Mouse (Mus musculus): ENCODE results near the gene Trem1. TPM values are rescaled to one million over a fixed set of nuclear protein-coding genes. Genes with fewer than 3 reads are reported as not detected.
A peak's percentile ranks its signal among the peaks of the same experiment; 100 is the strongest.

The Trem1 gene
- polyA plus RNA-seq, 1 experiment from 2014 or later, result 0.23 TPM

GRCm38 (mm10) chr17:48249039-48249438 is 16.5 kb downstream of the Trem1 start:
- Histone ChIP-seq H3K27me3 (replicated peaks; ENCODE audit: control insufficient read depth, insufficient read depth, low read length) (no peaks in the 10 kb centered on the region), H3K9me3 (ENCODE audit: control insufficient read depth) (no peaks in the 10 kb centered on the region)
- no peak for ATAC-seq

GRCm38 (mm10) chr17:48249501-48249900 is 16.9 kb downstream of the Trem1 start:
- H3K4me1 ChIP-seq (replicated peaks; ENCODE audit: control insufficient read depth, insufficient read depth, low read length), result no peaks in the 10 kb centered on the region
- H3K27ac ChIP-seq (ENCODE audit: low read depth, low read length), result no peak overlapping the region
- no peak overlapping the region for H3K9ac ChIP-seq (ENCODE audit: low read depth, low read length)
- no peaks in the 10 kb centered on the region for H3K27me3 ChIP-seq (replicated peaks; ENCODE audit: control insufficient read depth, insufficient read depth, low read length)
- no peaks in the 10 kb centered on the region for H3K9me3 ChIP-seq (ENCODE audit: control insufficient read depth)
- no peaks in the 10 kb centered on the region for H3K36me3 ChIP-seq (ENCODE audit: control insufficient read depth, insufficient read depth)
- no peak overlapping the region for H3K4me2 ChIP-seq (replicated peaks; ENCODE audit: low read depth)
- 72% methylated on average over 11 of the region's 11 CpGs for WGBS
- no peak for ATAC-seq
- no peak overlapping the region for H3K4me3 ChIP-seq (ENCODE audit: low read depth, low read length)
- TF ChIP-seq CTCF (IDR thresholded peaks at IDR 0.05; ENCODE audit: low read depth), result no peak

More at GRCm38 (mm10) chr17:48249039-48249438, 16.5 kb downstream of the Trem1 start:
- Histone ChIP-seq H3K4me2 (replicated peaks; ENCODE audit: low read depth) (no peak overlapping the region), H3K4me3 (ENCODE audit: low read depth, low read length) (no peak overlapping the region), H3K4me1 (replicated peaks; ENCODE audit: control insufficient read depth, insufficient read depth, low read length) (no peaks in the 10 kb centered on the region), H3K9ac (ENCODE audit: low read depth, low read length) (no peak overlapping the region), H3K27ac (ENCODE audit: low read depth, low read length) (no peak overlapping the region), H3K36me3 (ENCODE audit: control insufficient read depth, insufficient read depth) (no peaks in the 10 kb centered on the region)
- no peak for TF ChIP-seq CTCF (IDR thresholded peaks at IDR 0.05; ENCODE audit: low read depth)

- Histone ChIP-seq H3K4me3 (ENCODE audit: low read depth, low read length) (no peak overlapping the region), H3K36me3 (ENCODE audit: control insufficient read depth, insufficient read depth) (no peaks in the 10 kb centered on the region), H3K27ac (ENCODE audit: low read depth, low read length) (no peak overlapping the region), H3K9me3 (ENCODE audit: control insufficient read depth) (no peaks in the 10 kb centered on the region), H3K9ac (ENCODE audit: low read depth, low read length) (no peak overlapping the region), H3K4me2 (replicated peaks; ENCODE audit: low read depth) (no peak overlapping the region), H3K4me1 (replicated peaks; ENCODE audit: control insufficient read depth, insufficient read depth, low read length) (no peaks in the 10 kb centered on the region), H3K27me3 (replicated peaks; ENCODE audit: control insufficient read depth, insufficient read depth, low read length) (no peaks in the 10 kb centered on the region)
- TF ChIP-seq CTCF (IDR thresholded peaks at IDR 0.05; ENCODE audit: low read depth), result no peak
- ATAC-seq, result no peak
- WGBS, result 88% methylated on average over 7 of the region's 7 CpGs
These were observed 18.1 kb downstream of the Trem1 start for GRCm38 (mm10) chr17:48250631-48251030.

GRCm38 (mm10) chr17:48256575-48256974 is 24.0 kb downstream of the Trem1 start:
- H3K9ac ChIP-seq (ENCODE audit: low read depth, low read length), result no peak overlapping the region
- no peak for TF ChIP-seq CTCF (IDR thresholded peaks at IDR 0.05; ENCODE audit: low read depth)
- H3K27ac ChIP-seq (ENCODE audit: low read depth, low read length), result no peak overlapping the region
- H3K4me1 ChIP-seq (replicated peaks; ENCODE audit: control insufficient read depth, insufficient read depth, low read length), result no peaks in the 10 kb centered on the region
- peak; percentile 59 for ATAC-seq
- H3K9me3 ChIP-seq (ENCODE audit: control insufficient read depth), result no peaks in the 10 kb centered on the region
- H3K27me3 ChIP-seq (replicated peaks; ENCODE audit: control insufficient read depth, insufficient read depth, low read length), result no peaks in the 10 kb centered on the region
- H3K4me2 ChIP-seq (replicated peaks; ENCODE audit: low read depth), result no peak overlapping the region
- no peaks in the 10 kb centered on the region for H3K36me3 ChIP-seq (ENCODE audit: control insufficient read depth, insufficient read depth)
- no peak overlapping the region for H3K4me3 ChIP-seq (ENCODE audit: low read depth, low read length)

GRCm38 (mm10) chr17:48261868-48262267 is 29.3 kb downstream of the Trem1 start:
- Histone ChIP-seq H3K4me2 (replicated peaks; ENCODE audit: low read depth) (no peak overlapping the region), H3K27me3 (replicated peaks; ENCODE audit: control insufficient read depth, insufficient read depth, low read length) (no peaks in the 10 kb centered on the region), H3K27ac (ENCODE audit: low read depth, low read length) (no peak overlapping the region), H3K9me3 (ENCODE audit: control insufficient read depth) (no peaks in the 10 kb centered on the region), H3K4me3 (ENCODE audit: low read depth, low read length) (no peak overlapping the region), H3K36me3 (ENCODE audit: control insufficient read depth, insufficient read depth) (no peaks in the 10 kb centered on the region), H3K9ac (ENCODE audit: low read depth, low read length) (no peak overlapping the region), H3K4me1 (replicated peaks; ENCODE audit: control insufficient read depth, insufficient read depth, low read length) (peaks cover 10% of the 10 kb centered on the region; the same call in 1 of the 2 replicates)
- WGBS, result 61% methylated on average over 2 of the region's 2 CpGs
- no peak for TF ChIP-seq CTCF (IDR thresholded peaks at IDR 0.05; ENCODE audit: low read depth)
- ATAC-seq, result no peak

DNA sequence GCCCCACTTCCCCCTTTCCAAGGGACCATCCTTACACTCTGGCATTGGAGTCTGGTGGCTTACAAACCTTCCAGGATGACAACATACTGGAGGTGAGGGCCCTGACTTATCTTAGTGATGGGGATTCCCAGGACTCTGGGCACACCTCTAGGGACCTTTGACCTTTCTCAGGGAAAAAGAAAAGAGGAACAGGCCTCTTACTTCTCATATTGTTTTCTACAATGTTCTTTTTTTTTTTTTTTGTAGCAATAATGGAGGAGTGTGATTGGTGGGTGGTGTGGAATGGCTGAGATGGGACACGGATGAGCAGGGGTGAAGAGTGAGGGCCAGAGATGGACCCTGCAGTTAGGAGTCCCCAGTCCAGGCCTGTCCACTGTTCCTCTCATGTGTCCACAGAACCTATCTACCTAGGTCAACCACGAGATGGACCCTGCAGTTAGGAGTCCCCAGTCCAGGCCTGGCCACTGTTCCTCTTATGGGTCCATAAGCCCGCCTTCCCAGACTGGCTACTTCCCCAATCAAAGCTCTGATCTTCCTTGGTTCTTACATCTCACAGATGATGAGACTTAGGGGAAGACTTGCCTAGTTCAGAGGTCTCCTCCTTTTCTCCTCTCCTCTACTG is 31.3 kb downstream of the Trem1 start, which contains the start of gene Treml4:
Gene Treml4, plus strand, starts transcription at position 555 of the 622 bp plus-strand sequence.
- no peak within 1 kb of the TSS for H3K4me2 ChIP-seq (replicated peaks; ENCODE audit: low read depth)
- no peak within 1 kb of the TSS for H3K9ac ChIP-seq (ENCODE audit: low read depth, low read length)
- no peak within 1 kb of the TSS for H3K4me3 ChIP-seq (ENCODE audit: low read depth, low read length)
- no peak for ATAC-seq
- no peak within 1 kb of the TSS for H3K27ac ChIP-seq (ENCODE audit: low read depth, low read length)
- H3K4me1 ChIP-seq (replicated peaks; ENCODE audit: control insufficient read depth, insufficient read depth, low read length), result peaks cover 16% of the 10 kb centered on the region
- 89% methylated on average over 3 of the region's 3 CpGs for WGBS
- no peaks in the 10 kb centered on the region for H3K27me3 ChIP-seq (replicated peaks; ENCODE audit: control insufficient read depth, insufficient read depth, low read length)
- no peak for TF ChIP-seq CTCF (IDR thresholded peaks at IDR 0.05; ENCODE audit: low read depth)
- no peaks in the 10 kb centered on the region for H3K9me3 ChIP-seq (ENCODE audit: control insufficient read depth)
- no peaks in the 10 kb centered on the region for H3K36me3 ChIP-seq (ENCODE audit: control insufficient read depth, insufficient read depth)
